Mouse (Mus musculus): ENCODE data around the gene Heg1. TPM values are rescaled to one million over a fixed set of nuclear protein-coding genes. Genes with fewer than 3 reads are reported as not detected.

Gene Heg1
- total RNA-seq, 2 experiments from 2014 or later: 81.5 to 84.5 TPM

GRCm38 (mm10) chr16:33810002-33810401 is 125.8 kb downstream of the Heg1 start:
- no peak for DNase-seq (ENCODE audit: low spot score in 2 of 2)

GRCm38 (mm10) chr16:33818413-33819165 is 134.4 kb downstream of the Heg1 start:
- DNase-seq (ENCODE audit: low spot score in 2 of 2): no peak

- DNase-seq (ENCODE audit: low spot score in 2 of 2): peak; percentile 66 to 78
Observed at GRCm38 (mm10) chr16:33820269-33821178, 136.4 kb downstream of the Heg1 start.

Other genes starting within 250 kb of the Heg1 start
- 1 to 10 TPM; 2.4 to 2.6 TPM for gene Slc12a8, start 167.0 kb upstream of the Heg1 start, total RNA-seq (2021)
- gene Muc13, start 109.7 kb downstream of the Heg1 start, total RNA-seq (2021): under 1 TPM; 0.14 TPM
- gene Itgb5, start 145.3 kb downstream of the Heg1 start, total RNA-seq (2021): 100 to 1,000 TPM; 173 to 175 TPM

Measured in adrenal gland, postnatal 4 days (tissue).